Mouse (Mus musculus): Measurements from ENCODE around the gene Lrrc49. TPM values are rescaled to one million over a fixed set of nuclear protein-coding genes. Genes with fewer than 3 reads are reported as not detected.

Lrrc49 gene
- polyA plus RNA-seq, 1 experiment from 2014 or later: 80.4 TPM

- Histone ChIP-seq H3K9me3 (no peaks in the 10 kb centered on the region), H3K4me1 (peaks cover 14% of the 10 kb centered on the region), H3K27me3 (replicated peaks) (no peaks in the 10 kb centered on the region), H3K4me3 (no peak overlapping the region), H3K27ac (no peak overlapping the region), H3K4me2 (no peak overlapping the region), H3K9ac (no peak overlapping the region), H3K36me3 (replicated peaks) (no peaks in the 10 kb centered on the region)
- no peak for ATAC-seq (replicated peaks)
- WGBS: 85% methylated on average over 5 of the region's 5 CpGs
These were observed 20.6 kb upstream of the Lrrc49 start for GRCm38 (mm10) chr9:60708606-60709005.

- Histone ChIP-seq H3K4me3 (no peak overlapping the region), H3K9ac (no peak overlapping the region), H3K27ac (no peak overlapping the region), H3K4me2 (no peak overlapping the region), H3K27me3 (replicated peaks) (no peaks in the 10 kb centered on the region), H3K9me3 (no peaks in the 10 kb centered on the region), H3K4me1 (peaks cover 7% of the 10 kb centered on the region), H3K36me3 (replicated peaks) (no peaks in the 10 kb centered on the region)
- no peak for ATAC-seq (replicated peaks)
- 99% methylated on average over 2 of the region's 2 CpGs for WGBS
These were observed 19.6 kb upstream of the Lrrc49 start for GRCm38 (mm10) chr9:60707594-60707993.

DNA sequence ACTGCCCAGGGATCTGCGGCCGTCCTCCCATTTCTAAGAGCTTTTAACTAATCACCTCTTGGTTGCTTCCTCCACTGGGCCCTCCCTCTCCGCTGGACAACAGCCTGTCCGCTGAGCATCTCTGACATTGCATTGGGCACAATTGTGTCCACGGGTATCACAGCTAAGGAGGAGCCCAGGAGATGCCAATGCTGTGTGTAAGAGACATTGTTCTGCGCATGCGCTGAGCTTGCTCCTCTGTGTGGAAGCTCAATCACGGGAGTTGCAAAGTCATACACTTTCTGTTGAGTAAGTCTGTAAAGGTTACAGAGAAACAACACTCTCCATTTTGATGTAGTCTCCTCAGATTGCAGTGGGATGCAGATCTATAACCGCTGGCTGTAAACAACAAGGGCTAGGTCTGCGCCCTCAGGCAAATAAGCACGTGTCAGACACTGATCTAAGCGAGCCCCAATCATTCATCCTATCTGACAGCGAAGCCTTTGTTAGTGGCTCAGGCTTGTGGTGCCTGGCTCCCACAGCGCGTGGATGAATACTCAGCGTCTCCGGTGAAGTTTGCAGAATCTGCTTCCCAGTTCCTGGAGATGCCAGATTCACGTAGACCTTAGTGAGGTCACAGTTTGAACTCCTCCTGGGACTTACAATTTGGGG is 11.7 kb upstream of the Lrrc49 start:
- Histone ChIP-seq H3K9ac (no peak overlapping the region), H3K27me3 (replicated peaks) (no peaks in the 10 kb centered on the region), H3K27ac (no peak overlapping the region), H3K4me1 (no peaks in the 10 kb centered on the region), H3K4me2 (no peak overlapping the region), H3K36me3 (replicated peaks) (no peaks in the 10 kb centered on the region), H3K9me3 (no peaks in the 10 kb centered on the region), H3K4me3 (no peak overlapping the region)
- WGBS: 69% methylated on average over 18 of the region's 18 CpGs
- ATAC-seq (replicated peaks): no peak

DNA sequence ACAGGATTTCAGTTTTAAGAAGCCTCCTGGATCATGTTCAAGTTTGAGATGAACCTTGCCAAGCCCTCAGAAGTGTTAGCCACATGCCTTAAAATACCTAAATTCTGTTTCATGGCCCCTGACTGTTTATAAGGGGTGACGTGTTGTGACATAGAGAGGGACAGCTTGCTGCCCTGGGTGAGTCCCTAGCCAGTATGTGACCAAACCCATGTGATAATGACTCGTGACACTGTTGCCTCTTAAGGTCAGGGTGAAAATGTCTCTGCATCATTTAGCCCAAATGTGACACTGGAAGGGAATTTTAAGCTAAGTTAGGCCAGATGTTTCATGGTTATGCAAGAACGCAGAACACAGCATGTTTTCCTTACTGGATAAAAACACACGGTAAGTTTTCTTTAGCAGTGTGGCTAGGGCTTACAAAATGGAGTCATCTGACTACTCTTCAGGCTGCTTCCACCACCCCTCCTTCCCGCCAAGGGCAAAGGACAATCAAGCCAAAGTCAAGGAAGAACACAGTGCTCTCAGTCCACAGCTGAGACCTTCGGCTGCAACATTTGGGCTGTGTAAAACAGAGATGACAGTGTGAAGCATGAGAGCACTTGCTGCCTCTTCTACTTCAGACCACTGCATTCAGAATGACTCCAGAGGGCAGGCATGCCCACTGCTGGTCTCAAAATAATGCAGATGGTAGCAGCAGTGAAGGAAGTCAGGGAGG is 8.5 kb upstream of the Lrrc49 start:
- 81% methylated on average over 6 of the region's 6 CpGs for WGBS
- no peak overlapping the region for H3K9ac ChIP-seq
- no peaks in the 10 kb centered on the region for H3K36me3 ChIP-seq (replicated peaks)
- no peak overlapping the region for H3K4me3 ChIP-seq
- H3K4me2 ChIP-seq: no peak overlapping the region
- H3K4me1 ChIP-seq: no peaks in the 10 kb centered on the region
- H3K9me3 ChIP-seq: no peaks in the 10 kb centered on the region
- no peak overlapping the region for H3K27ac ChIP-seq
- ATAC-seq (replicated peaks): no peak
- H3K27me3 ChIP-seq (replicated peaks): no peaks in the 10 kb centered on the region

- Histone ChIP-seq H3K4me1 (no peaks in the 10 kb centered on the region), H3K4me3 (no peak overlapping the region), H3K9ac (no peak overlapping the region), H3K27ac (no peak overlapping the region), H3K36me3 (replicated peaks) (no peaks in the 10 kb centered on the region), H3K27me3 (replicated peaks) (no peaks in the 10 kb centered on the region), H3K4me2 (no peak overlapping the region), H3K9me3 (no peaks in the 10 kb centered on the region)
- WGBS: 72% methylated on average over 2 of the region's 2 CpGs
- ATAC-seq (replicated peaks): no peak
These were observed 6.0 kb upstream of the Lrrc49 start for GRCm38 (mm10) chr9:60693986-60694385.

GRCm38 (mm10) chr9:60692624-60693023 is 4.7 kb upstream of the Lrrc49 start:
- H3K4me3 ChIP-seq: no peak overlapping the region
- H3K9ac ChIP-seq: no peak overlapping the region
- ATAC-seq (replicated peaks): no peak
- peaks cover 6% of the 10 kb centered on the region for H3K4me1 ChIP-seq
- H3K9me3 ChIP-seq: no peaks in the 10 kb centered on the region
- H3K27me3 ChIP-seq (replicated peaks): no peaks in the 10 kb centered on the region
- H3K36me3 ChIP-seq (replicated peaks): no peaks in the 10 kb centered on the region
- 76% methylated on average over 4 of the region's 4 CpGs for WGBS
- no peak overlapping the region for H3K4me2 ChIP-seq
- H3K27ac ChIP-seq: no peak overlapping the region

- ATAC-seq (replicated peaks): peak; percentile 78
- H3K9me3 ChIP-seq: no peaks in the 10 kb centered on the region
- peak overlapping the region; percentile 74 for H3K4me3 ChIP-seq
- H3K9ac ChIP-seq: peak overlapping the region; percentile 69
- peak overlapping the region; percentile 61 for H3K4me2 ChIP-seq
- H3K36me3 ChIP-seq (replicated peaks): peaks cover 15% of the 10 kb centered on the region
- WGBS: 0% methylated on average over 7 of the region's 7 CpGs
- H3K27me3 ChIP-seq (replicated peaks): no peaks in the 10 kb centered on the region
- peaks cover 31% of the 10 kb centered on the region for H3K4me1 ChIP-seq
- H3K27ac ChIP-seq: peak overlapping the region; percentile 98
These were observed 543 bp downstream of the Lrrc49 start for GRCm38 (mm10) chr9:60687415-60687814.

GRCm38 (mm10) chr9:60682753-60683152 is 5.2 kb downstream of the Lrrc49 start:
- Histone ChIP-seq H3K36me3 (replicated peaks) (peaks cover 41% of the 10 kb centered on the region), H3K27ac (no peak overlapping the region), H3K4me1 (peaks cover 30% of the 10 kb centered on the region), H3K4me3 (no peak overlapping the region), H3K4me2 (no peak overlapping the region), H3K9me3 (no peaks in the 10 kb centered on the region), H3K9ac (no peak overlapping the region), H3K27me3 (replicated peaks) (no peaks in the 10 kb centered on the region)
- ATAC-seq (replicated peaks): no peak
- WGBS: 94% methylated on average over 4 of the region's 4 CpGs

DNA sequence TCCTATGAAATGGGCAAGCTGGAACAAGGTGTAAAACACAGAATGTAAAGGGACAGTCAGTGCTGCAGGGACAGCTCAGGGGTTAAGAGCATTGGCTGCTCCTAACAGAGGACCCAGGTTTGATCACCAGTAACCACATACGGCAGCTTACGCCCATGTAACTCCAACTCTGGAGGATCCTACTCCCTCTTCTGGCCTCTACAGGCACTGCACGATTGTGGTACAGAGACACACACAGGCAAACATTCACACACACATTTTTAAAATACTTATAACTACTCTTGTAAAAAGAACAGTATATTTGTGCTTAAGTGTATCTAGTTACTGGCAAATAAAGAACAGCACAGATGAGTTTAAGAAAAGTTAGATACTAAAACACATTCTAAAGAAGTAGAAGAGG is 7.0 kb downstream of the Lrrc49 start:
- Histone ChIP-seq H3K4me3 (no peak overlapping the region), H3K27me3 (replicated peaks) (no peaks in the 10 kb centered on the region)
- WGBS: 93% methylated on average over 3 of the region's 3 CpGs

DNA sequence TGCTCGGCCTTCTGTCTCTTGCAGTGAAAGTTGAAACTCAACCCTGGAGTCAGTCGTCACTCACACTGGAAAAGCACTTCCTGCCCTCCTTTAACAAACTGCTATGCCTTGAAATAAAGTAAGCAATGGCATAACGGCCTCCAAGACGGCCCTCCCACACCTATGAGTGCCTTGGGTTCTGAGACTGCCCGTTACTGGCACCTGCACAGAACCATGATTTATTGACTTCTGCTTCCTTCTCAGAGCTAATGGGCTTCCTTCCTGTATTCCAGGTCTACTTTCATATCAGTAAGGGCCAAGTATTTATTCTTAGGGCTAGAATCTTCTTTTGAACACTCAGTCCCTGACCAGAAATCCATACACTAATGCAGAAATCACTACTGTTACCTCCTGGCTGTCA is 9.0 kb downstream of the Lrrc49 start:
- no peak overlapping the region for H3K4me3 ChIP-seq
- H3K27ac ChIP-seq: no peak overlapping the region
- no peaks in the 10 kb centered on the region for H3K9me3 ChIP-seq
- no peak for ATAC-seq (replicated peaks)
- H3K27me3 ChIP-seq (replicated peaks): no peaks in the 10 kb centered on the region
- no peak overlapping the region for H3K9ac ChIP-seq
- no peak overlapping the region for H3K4me2 ChIP-seq
- H3K4me1 ChIP-seq: peaks cover 8% of the 10 kb centered on the region; the same call in 1 of the 2 replicates
- peaks cover 54% of the 10 kb centered on the region for H3K36me3 ChIP-seq (replicated peaks)
- 88% methylated on average over 5 of the region's 5 CpGs for WGBS

More for the DNA sequence above, 7.0 kb downstream of the Lrrc49 start:
- Histone ChIP-seq H3K4me2 (no peak overlapping the region), H3K9ac (no peak overlapping the region), H3K9me3 (no peaks in the 10 kb centered on the region), H3K4me1 (peaks cover 25% of the 10 kb centered on the region), H3K27ac (no peak overlapping the region), H3K36me3 (replicated peaks) (peaks cover 47% of the 10 kb centered on the region)
- no peak for ATAC-seq (replicated peaks)

DNA sequence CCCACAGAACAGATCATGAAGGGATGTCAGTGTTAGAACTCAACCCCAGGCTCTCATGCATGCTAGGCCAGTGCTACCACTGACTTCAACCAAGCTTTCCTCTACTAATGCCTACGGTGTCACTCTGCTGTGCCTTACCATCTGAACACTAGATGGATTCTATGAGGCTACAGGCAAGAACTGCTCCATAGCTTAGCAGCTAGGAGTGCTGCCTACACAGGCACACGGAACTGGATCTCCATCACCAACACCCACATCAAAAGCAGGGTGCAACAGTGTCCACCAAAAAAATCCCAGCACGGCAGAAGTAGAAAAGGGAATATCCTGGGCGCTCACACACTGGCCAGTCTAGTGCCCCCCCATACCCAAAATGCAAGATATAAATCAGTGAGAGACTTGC is 11.5 kb downstream of the Lrrc49 start:
- Histone ChIP-seq H3K27ac (no peak overlapping the region), H3K27me3 (replicated peaks) (no peaks in the 10 kb centered on the region), H3K4me3 (no peak overlapping the region), H3K9ac (no peak overlapping the region), H3K9me3 (no peaks in the 10 kb centered on the region), H3K4me1 (no peaks in the 10 kb centered on the region), H3K4me2 (no peak overlapping the region), H3K36me3 (replicated peaks) (peaks cover 52% of the 10 kb centered on the region)
- 96% methylated on average over 4 of the region's 4 CpGs for WGBS
- ATAC-seq (replicated peaks): no peak

GRCm38 (mm10) chr9:60674780-60675179 is 13.2 kb downstream of the Lrrc49 start:
- H3K4me1 ChIP-seq: no peaks in the 10 kb centered on the region
- H3K9me3 ChIP-seq: no peaks in the 10 kb centered on the region
- H3K27ac ChIP-seq: no peak overlapping the region
- ATAC-seq (replicated peaks): no peak
- H3K36me3 ChIP-seq (replicated peaks): peaks cover 60% of the 10 kb centered on the region
- no peaks in the 10 kb centered on the region for H3K27me3 ChIP-seq (replicated peaks)
- no peak overlapping the region for H3K4me3 ChIP-seq
- H3K9ac ChIP-seq: no peak overlapping the region
- H3K4me2 ChIP-seq: no peak overlapping the region

DNA sequence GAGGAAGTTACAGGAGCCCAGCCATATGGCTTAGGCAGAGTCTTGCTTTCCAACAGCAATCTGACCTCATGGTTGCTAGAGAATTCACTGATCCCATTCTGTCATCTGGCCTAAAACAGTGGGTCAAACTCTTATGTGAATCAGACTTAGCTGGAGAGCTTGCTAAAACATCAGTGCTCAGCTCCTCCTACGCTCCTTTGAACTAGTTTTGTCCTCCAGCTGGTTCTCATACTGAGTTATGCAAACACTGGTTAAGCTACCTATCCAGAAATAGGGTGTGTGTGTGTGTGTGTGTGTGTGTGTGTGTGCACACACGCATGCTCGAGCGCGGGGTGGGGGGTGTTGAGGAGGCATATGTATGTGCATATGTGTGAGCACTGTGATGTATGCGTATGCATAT is 15.4 kb downstream of the Lrrc49 start:
- H3K4me1 ChIP-seq: no peaks in the 10 kb centered on the region
- H3K36me3 ChIP-seq (replicated peaks): peaks cover 52% of the 10 kb centered on the region
- no peak overlapping the region for H3K4me3 ChIP-seq
- no peaks in the 10 kb centered on the region for H3K27me3 ChIP-seq (replicated peaks)
- H3K9me3 ChIP-seq: no peaks in the 10 kb centered on the region
- H3K9ac ChIP-seq: no peak overlapping the region
- no peak overlapping the region for H3K4me2 ChIP-seq
- ATAC-seq (replicated peaks): no peak
- H3K27ac ChIP-seq: no peak overlapping the region
- WGBS: 97% methylated on average over 6 of the region's 6 CpGs
